Mouse (Mus musculus) lung, postnatal 0 days (tissue): ENCODE results near the gene Gm11992.

Experiments used
- CTCF ChIP-seq: IDR thresholded peaks from 2 replicates; pipeline ENCODE4 v1.5.1; 2016; ENCODE audit warnings: antibody characterized with exemption, mild to moderate bottlenecking
- EP300 ChIP-seq: IDR thresholded peaks from 2 replicates; pipeline ENCODE4 v1.6.1; 2016; ENCODE audit warnings: antibody characterized with exemption, mild to moderate bottlenecking, control low read depth

GRCm38 (mm10) chr11:9060484-9060883 is 12.1 kb downstream of the Gm11992 start:
- TF ChIP-seq CTCF (no peak), EP300 (no peak)
